Mouse (Mus musculus) liver, embryonic 16.5 days (tissue): ENCODE results near the gene C1qtnf2. TPM values are rescaled to one million over a fixed set of nuclear protein-coding genes. Genes with fewer than 3 reads are reported as not detected.

Experiments used
- ATAC-seq: fragments of 200-750 bp; cut with Nextera tagmentation; 2 replicates; pipeline ENCODE4 v1.8.0; 2017; ENCODE audit warnings: low read depth, mild to moderate bottlenecking, moderate number of reproducible peaks, moderate library complexity
- H3K27ac ChIP-seq: fragments of 300-500 bp; sonication (generic); 2 replicates; pipeline ENCODE4 v1.5.1; 2014; ENCODE audit warnings: mild to moderate bottlenecking, low read length
- H3K27me3 ChIP-seq: fragments of 300-500 bp; sonication (generic); 2 replicates; pipeline ENCODE4 v1.6.1; 2014; ENCODE audit warnings: low read depth, low read length, mixed read lengths; ENCODE audit not compliant: control insufficient read depth, insufficient read depth
- H3K36me3 ChIP-seq: fragments of 300-500 bp; sonication (generic); 2 replicates; pipeline ENCODE4 v1.6.1; 2014; ENCODE audit warnings: mild to moderate bottlenecking; ENCODE audit not compliant: control insufficient read depth, insufficient read depth
- H3K4me1 ChIP-seq: fragments of 300-500 bp; sonication (generic); 2 replicates; pipeline ENCODE4 v1.6.1; 2014; ENCODE audit warnings: low read depth, low read length, mixed read lengths; ENCODE audit not compliant: control insufficient read depth
- H3K4me2 ChIP-seq: fragments of 300-500 bp; sonication (generic); 2 replicates; pipeline ENCODE4 v1.6.1; 2014; ENCODE audit warnings: low read depth, low read length, mixed read lengths
- H3K4me3 ChIP-seq: fragments of 300-500 bp; sonication (generic); 2 replicates; pipeline ENCODE4 v1.5.1; 2014; ENCODE audit warnings: low read depth, mild to moderate bottlenecking, low read length
- H3K9ac ChIP-seq: fragments of 300-500 bp; sonication (generic); 2 replicates; pipeline ENCODE4 v1.6.1; 2014; ENCODE audit warnings: low read depth, low read length
- H3K9me3 ChIP-seq: fragments of 300-500 bp; sonication (generic); replicated peaks from 2 replicates; pipeline ENCODE4 v1.6.1; 2016; ENCODE audit warnings: low read length; ENCODE audit not compliant: control insufficient read depth
- WGBS: fragments of 180-500 bp; shearing (Covaris S2); extraction: QIAGEN DNeasy Blood & Tissue Kit; methylation state at CpG from one replicate; pipeline ENCODE4 v1.1.7; 2014; ENCODE audit not compliant: insufficient replicate concordance; 5-methylcytosine and 5-hydroxymethylcytosine counted together
- polyA plus RNA-seq: library from polyadenylated mRNA; unstranded; fragments of >200 nt; fragmentation: Nextera tagmentation; extraction: Ambion mirVana; gene quantifications from 2 replicates; pipeline ENCODE4 v1.2.1, GENCODE M21; 2015

C1qtnf2 gene
- 0.88 and 1.3 TPM in 2 replicates for polyA plus RNA-seq

DNA sequence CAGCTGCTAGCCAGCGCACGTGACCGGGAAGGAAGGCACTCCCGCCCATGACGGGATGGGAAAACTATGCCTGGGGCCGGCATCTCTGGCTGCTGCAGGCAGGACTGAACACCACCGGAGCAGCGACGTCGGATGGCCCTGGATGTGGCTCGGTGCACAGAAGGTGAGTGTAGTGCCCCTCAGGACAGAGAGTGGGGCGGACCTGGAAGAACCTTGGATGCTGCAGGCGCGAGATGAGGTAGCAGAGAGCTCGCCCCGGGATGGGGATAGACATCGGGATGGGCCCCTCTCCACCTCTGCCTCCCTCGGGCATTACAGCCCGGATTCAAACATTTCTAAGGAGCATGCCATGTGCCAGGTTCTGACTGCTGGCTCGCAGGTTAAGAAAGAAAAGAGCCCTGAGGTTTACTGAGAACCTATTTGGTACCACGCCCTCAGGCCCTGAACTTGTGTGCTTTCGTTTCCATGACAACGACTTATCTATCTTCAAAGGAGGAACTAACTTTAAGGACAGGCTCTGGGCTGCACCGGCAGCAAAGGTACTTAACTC lies at the start of gene C1qtnf2:
Gene C1qtnf2 (plus strand): TSS at position 52 of the 550 bp plus-strand sequence.
- no peak within 1 kb of the TSS for H3K27ac ChIP-seq
- H3K27me3 ChIP-seq = no peaks in the 10 kb centered on the region; the same call in 1 of the 2 replicates
- 0 out of 2 replicates have a peak within 1 kb of the TSS, but pooled peaks have one; percentile 11 for H3K4me3 ChIP-seq
- H3K36me3 ChIP-seq = no peaks in the 10 kb centered on the region
- 8% methylated on average over 24 of the region's 24 CpGs for WGBS
- H3K4me1 ChIP-seq = no peaks in the 10 kb centered on the region
- no peak within 1 kb of the TSS for H3K9ac ChIP-seq
- H3K9me3 ChIP-seq = no peaks in the 10 kb centered on the region
- no peak for ATAC-seq
- peak within 1 kb of the TSS; percentile 20; the same call in 1 of the 2 replicates for H3K4me2 ChIP-seq

DNA sequence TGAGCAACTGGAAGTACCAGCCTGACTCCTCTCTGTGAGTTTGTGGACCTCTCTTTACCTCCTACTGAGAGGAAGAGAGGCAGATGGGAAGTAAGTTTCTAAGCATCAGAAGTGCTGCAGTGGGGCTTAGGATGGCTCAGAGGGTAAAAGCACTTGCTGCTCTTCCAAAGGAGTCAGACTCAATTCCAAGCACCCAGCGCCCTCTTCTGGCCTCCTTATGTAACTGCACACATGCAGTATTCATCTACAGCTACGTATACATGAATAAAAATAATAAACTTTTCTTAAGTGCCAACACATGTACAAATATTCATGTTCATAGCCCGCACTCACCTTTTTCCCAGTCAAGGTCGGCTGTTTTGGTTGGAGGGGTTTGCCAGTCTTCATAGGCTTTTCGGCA lies 49.7 kb upstream of the C1qtnf2 start:
- WGBS = 68% methylated on average over 5 of the region's 5 CpGs

GRCm38 (mm10) chr11:43425166-43425709 lies 48.8 kb upstream of the C1qtnf2 start:
- peaks cover 8% of the 10 kb centered on the region for H3K4me1 ChIP-seq
- no peaks in the 10 kb centered on the region for H3K27me3 ChIP-seq
- no peaks in the 10 kb centered on the region for H3K36me3 ChIP-seq
- ATAC-seq = no peak
- H3K4me3 ChIP-seq = peak overlapping the region; percentile 77
- no peaks in the 10 kb centered on the region for H3K9me3 ChIP-seq
- 64% methylated on average over 9 of the region's 9 CpGs for WGBS
- peak overlapping the region; percentile 85; the same call in 1 of the 2 replicates for H3K9ac ChIP-seq
- peak overlapping the region; percentile 78 for H3K4me2 ChIP-seq
- no peak overlapping the region; the same call in 1 of the 2 replicates for H3K27ac ChIP-seq

More for the DNA sequence above, 49.7 kb upstream of the C1qtnf2 start:
- Histone ChIP-seq H3K36me3 (no peaks in the 10 kb centered on the region), H3K27ac (no peak overlapping the region), H3K4me3 (no peak overlapping the region), H3K9me3 (no peaks in the 10 kb centered on the region), H3K4me2 (no peak overlapping the region), H3K27me3 (no peaks in the 10 kb centered on the region), H3K4me1 (peaks cover 8% of the 10 kb centered on the region), H3K9ac (no peak overlapping the region)
- ATAC-seq = no peak

DNA sequence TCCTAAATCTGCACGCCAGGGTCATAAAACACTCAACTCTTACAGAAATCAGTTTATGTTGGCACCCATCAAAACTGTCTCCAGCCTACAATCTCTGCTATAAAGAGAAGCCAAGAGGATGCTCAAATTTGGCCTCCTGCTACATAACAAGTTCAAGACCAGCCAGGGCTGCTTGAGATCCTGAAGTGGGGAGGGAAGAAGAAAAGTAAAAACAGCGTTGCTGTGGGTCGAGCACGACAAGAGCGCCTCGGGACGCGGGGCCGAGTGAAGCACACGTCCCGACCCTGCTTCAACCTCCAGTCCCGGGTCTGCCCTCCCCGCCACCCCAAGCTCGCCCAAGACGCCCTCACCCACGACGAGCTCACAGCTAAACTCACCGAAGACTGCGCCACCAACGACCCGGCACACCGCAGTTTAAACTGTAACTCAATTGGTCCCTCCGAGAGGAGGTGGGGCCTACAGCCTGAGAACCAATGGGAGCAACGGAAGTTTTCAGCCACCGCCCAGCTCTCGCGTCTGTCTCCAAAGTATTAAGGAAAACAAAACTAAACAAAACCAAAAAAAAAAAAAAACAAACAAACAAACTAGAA lies 48.2 kb upstream of the C1qtnf2 start, which contains the start of gene Pttg1:
Gene Pttg1 (minus strand): TSS at position 428 of the 590 bp plus-strand sequence.
- H3K4me2 ChIP-seq = peak within 1 kb of the TSS; percentile 78
- H3K27me3 ChIP-seq = no peaks in the 10 kb centered on the region
- no peaks in the 10 kb centered on the region for H3K36me3 ChIP-seq
- peak; percentile 99 for ATAC-seq
- H3K9ac ChIP-seq = peak within 1 kb of the TSS; percentile 85
- H3K9me3 ChIP-seq = no peaks in the 10 kb centered on the region
- peak within 1 kb of the TSS; percentile 83 for H3K27ac ChIP-seq
- H3K4me3 ChIP-seq = peak within 1 kb of the TSS; percentile 77
- H3K4me1 ChIP-seq = peaks cover 8% of the 10 kb centered on the region
- WGBS = 3% methylated on average over 27 of the region's 27 CpGs

DNA sequence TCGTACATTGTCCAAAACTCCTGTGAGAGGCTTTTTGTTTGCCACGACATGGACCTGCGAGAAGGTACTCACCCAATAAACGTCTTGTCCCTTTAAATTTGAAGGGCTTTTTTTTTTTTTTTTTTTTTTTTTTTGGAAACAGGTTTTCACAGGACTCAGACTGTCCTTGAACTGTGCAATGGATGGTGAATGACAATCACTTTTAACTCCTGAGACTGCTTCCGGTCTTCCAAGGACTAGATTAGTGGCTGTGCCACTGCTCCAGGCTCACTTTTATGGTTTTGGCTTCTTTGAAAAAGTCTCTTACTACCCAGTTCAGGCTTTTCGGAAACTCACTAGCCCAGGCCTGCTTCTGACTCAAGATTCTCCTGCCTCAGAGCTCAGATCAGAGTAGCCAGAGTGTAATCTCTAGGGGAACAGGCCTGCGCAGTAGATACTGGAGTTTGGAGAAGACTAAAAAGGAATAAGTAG lies 47.6 kb upstream of the C1qtnf2 start:
- H3K9me3 ChIP-seq = no peaks in the 10 kb centered on the region
- no peaks in the 10 kb centered on the region for H3K36me3 ChIP-seq
- WGBS = 13% methylated on average over 7 of the region's 7 CpGs
- ATAC-seq = peak; percentile 49
- H3K9ac ChIP-seq = peak overlapping the region; percentile 85
- H3K4me2 ChIP-seq = peak overlapping the region; percentile 78
- H3K4me3 ChIP-seq = peak overlapping the region; percentile 77
- H3K27ac ChIP-seq = peak overlapping the region; percentile 83
- H3K27me3 ChIP-seq = no peaks in the 10 kb centered on the region
- H3K4me1 ChIP-seq = peaks cover 8% of the 10 kb centered on the region

GRCm38 (mm10) chr11:43433254-43434023 lies 40.6 kb upstream of the C1qtnf2 start, which contains the start of gene Slu7:
Slu7 (plus strand) TSS chr11:43433744.
- Histone ChIP-seq H3K9ac (peak within 1 kb of the TSS; percentile 77), H3K27ac (peak within 1 kb of the TSS; percentile 75), H3K27me3 (no peaks in the 10 kb centered on the region), H3K4me3 (peak within 1 kb of the TSS; percentile 78), H3K4me2 (peak within 1 kb of the TSS; percentile 78), H3K36me3 (peaks cover under 1% of the 10 kb centered on the region; the same call in 1 of the 2 replicates), H3K9me3 (no peaks in the 10 kb centered on the region), H3K4me1 (peaks cover 10% of the 10 kb centered on the region)
- WGBS = 7% methylated on average over 38 of the region's 38 CpGs
- peak; percentile 88 for ATAC-seq

DNA sequence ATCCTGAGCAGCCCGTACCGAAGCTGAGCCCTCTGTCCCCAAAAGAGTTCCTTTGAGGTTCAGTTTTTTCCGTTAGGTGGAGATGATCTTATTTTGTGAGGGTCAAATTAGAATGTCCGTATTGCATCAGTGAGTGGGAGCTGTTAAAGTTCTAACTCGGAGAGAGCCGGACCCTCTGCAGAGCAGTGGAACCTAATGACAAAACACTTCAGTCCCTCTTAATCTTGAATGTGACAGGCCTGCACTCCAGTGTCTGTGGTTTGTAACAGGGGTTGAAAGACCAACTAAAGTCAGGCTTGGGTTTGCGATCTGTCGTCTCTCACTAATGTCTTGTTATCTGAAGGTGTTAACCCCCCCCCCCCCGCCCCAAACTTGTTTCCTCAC lies 40.1 kb upstream of the C1qtnf2 start:
- ATAC-seq = peak; percentile 38
- Histone ChIP-seq H3K4me1 (peaks cover 10% of the 10 kb centered on the region), H3K27ac (peak overlapping the region; percentile 75), H3K9ac (peak overlapping the region; percentile 77), H3K9me3 (no peaks in the 10 kb centered on the region), H3K36me3 (peaks cover 7% of the 10 kb centered on the region), H3K4me2 (peak overlapping the region; percentile 78), H3K27me3 (no peaks in the 10 kb centered on the region), H3K4me3 (peak overlapping the region; percentile 78)
- WGBS = under 1% methylated on average over 9 of the region's 9 CpGs

DNA sequence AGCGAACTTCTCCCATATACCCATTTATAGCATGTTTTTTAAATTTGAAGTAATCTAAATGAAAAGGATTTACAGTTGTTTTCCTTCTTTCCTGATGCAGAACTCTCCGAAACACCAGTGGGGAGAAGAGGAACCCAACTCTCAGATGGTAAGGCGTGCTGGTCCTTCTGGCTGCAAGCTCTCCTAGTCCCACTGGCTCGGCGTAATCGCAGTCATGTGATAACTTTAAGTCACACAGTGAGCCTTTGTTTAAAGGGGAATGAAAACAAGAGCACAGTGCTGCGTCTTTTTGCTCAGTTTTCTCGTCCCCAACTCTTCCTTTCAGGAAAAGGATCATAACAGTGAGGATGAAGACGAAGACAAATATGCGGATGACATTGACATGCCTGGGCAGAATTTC lies 33.0 kb upstream of the C1qtnf2 start:
- 89% methylated on average over 10 of the region's 10 CpGs for WGBS
- peaks cover 71% of the 10 kb centered on the region for H3K36me3 ChIP-seq
- no peak overlapping the region for H3K4me3 ChIP-seq

More for the DNA sequence above, 33.0 kb upstream of the C1qtnf2 start:
- Histone ChIP-seq H3K9ac (no peak overlapping the region), H3K9me3 (no peaks in the 10 kb centered on the region), H3K4me1 (no peaks in the 10 kb centered on the region), H3K4me2 (no peak overlapping the region), H3K27me3 (no peaks in the 10 kb centered on the region), H3K27ac (no peak overlapping the region)
- ATAC-seq = no peak
